Mouse (Mus musculus) MEL (cell line): Measurements from ENCODE around the gene Rundc3a. TPM values are rescaled to one million over a fixed set of nuclear protein-coding genes. Genes with fewer than 3 reads are reported as not detected.

Experiments
- DNase-seq: peaks from one replicate; pipeline ENCODE4 v3.0.0; 2011; ENCODE audit warnings: low read depth, low spot score
- H3K27ac ChIP-seq: 2 replicates; pipeline ENCODE4 v1.5.1; 2012; ENCODE audit warnings: low read depth, mild to moderate bottlenecking, control low read depth, low read length, moderate library complexity; ENCODE audit not compliant: control insufficient read depth
- H3K27me3 ChIP-seq, 2 experiments: fragments of 150-350 bp in 1 of 2; sonication (generic) in 1 of 2; 2 replicates each; pipeline ENCODE4 v1.6.1; 2012; ENCODE audit warnings: low read length in 2 of 2, mild to moderate bottlenecking in 2 of 2, improper control_type of control experiment in 1 of 2, moderate library complexity in 1 of 2; ENCODE audit not compliant: insufficient read depth in 2 of 2, control insufficient read depth in 1 of 2
- H3K36me3 ChIP-seq, 2 experiments: 2 replicates each; pipeline ENCODE4 v1.6.1; 2012 to 2014; ENCODE audit warnings: low read length in 2 of 2, improper control_type of control experiment in 1 of 2, inconsistent platforms in 1 of 2, mild to moderate bottlenecking in 1 of 2; ENCODE audit not compliant: insufficient read depth in 2 of 2, control insufficient read depth in 1 of 2
- H3K4me1 ChIP-seq, 2 experiments: fragments of 150-350 bp in 1 of 2; sonication (generic) in 1 of 2; 2 replicates each; pipeline ENCODE4 v1.6.1; 2012; ENCODE audit warnings: low read length in 2 of 2, improper control_type of control experiment in 1 of 2, mild to moderate bottlenecking in 1 of 2; ENCODE audit not compliant: insufficient read depth in 2 of 2, control insufficient read depth in 1 of 2
- H3K4me3 ChIP-seq, 2 experiments: fragments of 150-350 bp in 1 of 2; sonication (generic) in 1 of 2; 2 replicates each; pipeline ENCODE4 v1.5.1; 2012; ENCODE audit warnings: low read depth in 2 of 2, low read length in 2 of 2, mild to moderate bottlenecking in 2 of 2, moderate library complexity in 2 of 2, control low read depth in 1 of 2, improper control_type of control experiment in 1 of 2; ENCODE audit not compliant: control insufficient read depth in 1 of 2, insufficient read depth in 1 of 2
- H3K79me2 ChIP-seq: 2 replicates; pipeline ENCODE4 v1.6.1; 2012; ENCODE audit warnings: mild to moderate bottlenecking, low read length, moderate library complexity; ENCODE audit not compliant: control insufficient read depth, poor library complexity, insufficient read depth
- H3K9ac ChIP-seq: 2 replicates; pipeline ENCODE4 v1.6.1; 2012; ENCODE audit warnings: low read depth, mild to moderate bottlenecking, control low read depth, low read length, moderate library complexity; ENCODE audit not compliant: control insufficient read depth, poor library complexity, severe bottlenecking
- H3K9me3 ChIP-seq: fragments of 150-350 bp; sonication (generic); replicated peaks from 2 replicates; pipeline ENCODE4 v1.6.1; 2012; ENCODE audit warnings: mild to moderate bottlenecking, low read length, improper control_type of control experiment, moderate library complexity; ENCODE audit not compliant: insufficient read depth
- CHD2 ChIP-seq: IDR thresholded peaks from 2 replicates; pipeline ENCODE4 v1.6.1; 2011; ENCODE audit warnings: low read length, improper control_type of control experiment
- CTCF ChIP-seq, 3 experiments: IDR thresholded peaks in 2 of 3; conservative IDR thresholded peaks in 1 of 3; 2 replicates each; pipeline ENCODE4 v1.5.1; 2011 to 2012; ENCODE audit warnings: low read length in 3 of 3, low read depth in 2 of 3, mild to moderate bottlenecking in 2 of 3, improper control_type of control experiment in 1 of 3, inconsistent platforms in 1 of 3, mixed read lengths in 1 of 3, moderate library complexity in 1 of 3; ENCODE audit not compliant: control insufficient read depth in 1 of 3, insufficient read depth in 1 of 3, poor library complexity in 1 of 3, severe bottlenecking in 1 of 3
- E2F4 ChIP-seq: IDR thresholded peaks from 2 replicates; pipeline ENCODE4 v1.6.1; 2011; ENCODE audit warnings: low read depth, low read length, improper control_type of control experiment, borderline replicate concordance
- EP300 ChIP-seq, 2 experiments: IDR thresholded peaks; 2 replicates each; pipeline ENCODE4 v1.6.1; 2011; ENCODE audit warnings: improper control_type of control experiment in 2 of 2, low read length in 2 of 2, low read depth in 1 of 2, mild to moderate bottlenecking in 1 of 2
- ETS1 ChIP-seq: IDR thresholded peaks from 2 replicates; pipeline ENCODE4 v1.6.1; 2012; ENCODE audit warnings: low read depth, mild to moderate bottlenecking, inconsistent platforms, low read length, improper control_type of control experiment, moderate library complexity
- GABPA ChIP-seq: IDR thresholded peaks from 2 replicates; pipeline ENCODE4 v1.6.1; 2012; ENCODE audit warnings: low read depth, mild to moderate bottlenecking, inconsistent platforms, low read length, improper control_type of control experiment, moderate library complexity
- GATA1 ChIP-seq: IDR thresholded peaks from 2 replicates; pipeline ENCODE4 v1.6.1; 2011; ENCODE audit warnings: low read depth, low read length, improper control_type of control experiment
- JUND ChIP-seq: IDR thresholded peaks from 2 replicates; pipeline ENCODE4 v1.6.1; 2011; ENCODE audit warnings: low read depth, mild to moderate bottlenecking, improper control_type of control experiment, low read length
- MAFK ChIP-seq: IDR thresholded peaks from 2 replicates; pipeline ENCODE4 v1.6.1; 2011; ENCODE audit warnings: low read depth, mild to moderate bottlenecking, low read length, improper control_type of control experiment, borderline replicate concordance
- MAZ ChIP-seq: IDR thresholded peaks from 2 replicates; pipeline ENCODE4 v1.6.1; 2012; ENCODE audit warnings: low read depth, mild to moderate bottlenecking, inconsistent platforms, low read length, improper control_type of control experiment
- MXI1 ChIP-seq: IDR thresholded peaks from 2 replicates; pipeline ENCODE4 v1.6.1; 2011; ENCODE audit warnings: mild to moderate bottlenecking, low read depth, low read length, improper control_type of control experiment
- NELFE ChIP-seq: IDR thresholded peaks from 2 replicates; pipeline ENCODE4 v1.6.1; 2011; ENCODE audit warnings: low read depth, low read length, improper control_type of control experiment
- POLR2AphosphoS2 ChIP-seq: IDR thresholded peaks from 2 replicates; pipeline ENCODE4 v1.6.1; 2011; ENCODE audit warnings: low read length, improper control_type of control experiment
- POLR2AphosphoS5 ChIP-seq: IDR thresholded peaks from 2 replicates; pipeline ENCODE4 v1.6.1; 2012; ENCODE audit warnings: low read depth, borderline replicate concordance, mild to moderate bottlenecking, inconsistent platforms, low read length, moderate library complexity, mixed read lengths
- RCOR1 ChIP-seq: IDR thresholded peaks from 2 replicates; pipeline ENCODE4 v1.6.1; 2012; ENCODE audit warnings: low read depth, mild to moderate bottlenecking, inconsistent platforms, low read length, improper control_type of control experiment
- TAL1 ChIP-seq: IDR thresholded peaks from 2 replicates; pipeline ENCODE4 v1.6.1; 2012; ENCODE audit warnings: mild to moderate bottlenecking, inconsistent platforms, low read length, moderate library complexity, mixed read lengths
- TBP ChIP-seq: IDR thresholded peaks from 2 replicates; pipeline ENCODE4 v1.8.0; 2011; ENCODE audit warnings: low read depth, low read length, improper control_type of control experiment
- TCF12 ChIP-seq: IDR thresholded peaks from 2 replicates; pipeline ENCODE4 v1.6.1; 2014; ENCODE audit warnings: low read depth, mild to moderate bottlenecking, inconsistent platforms, low read length, improper control_type of control experiment, moderate library complexity
- UBTF ChIP-seq: IDR thresholded peaks from 2 replicates; pipeline ENCODE4 v1.6.1; 2012; ENCODE audit warnings: low read depth, mild to moderate bottlenecking, inconsistent platforms, low read length, improper control_type of control experiment, moderate library complexity, borderline replicate concordance; ENCODE audit not compliant: insufficient read depth
- USF1 ChIP-seq: IDR thresholded peaks from 2 replicates; pipeline ENCODE4 v1.6.1; 2014; ENCODE audit warnings: low read depth, mild to moderate bottlenecking, inconsistent platforms, low read length, improper control_type of control experiment, moderate library complexity
- ZNF384 ChIP-seq: IDR thresholded peaks from 2 replicates; pipeline ENCODE4 v1.6.1; 2012; ENCODE audit warnings: low read depth, mild to moderate bottlenecking, inconsistent platforms, low read length, improper control_type of control experiment
- polyA plus RNA-seq, 2 experiments: library from polyadenylated mRNA; stranded (reverse) in 1 of 2; unstranded in 1 of 2; fragments of >175 nt in 1 of 2; fragments of >200 nt in 1 of 2; gene quantifications; 2 replicates each; pipeline versions ENCODE4 v1.2.1 to v1.2.4; 2012; ENCODE audit warnings: low replicate concordance in 2 of 2, low read depth in 1 of 2; ENCODE audit not compliant: insufficient read length in 2 of 2, insufficient read depth in 1 of 2, missing spikeins in 1 of 2
- total RNA-seq: library from RNA; depleted of rRNA; stranded (reverse); fragments of 300-350 nt; gene quantifications from 2 replicates; pipeline ENCODE4 v1.2.3, GENCODE M21; 2012

Rundc3a gene
- total and polyA plus RNA-seq, 3 experiments = 0.39 to 2.1 TPM; not detected in 1

- Histone ChIP-seq H3K27me3 (no peaks in the 10 kb centered on the region), H3K4me1 (peaks cover 2 to 9% of the 10 kb centered on the region in 2 experiments), H3K36me3 (peaks cover 0 to 8% of the 10 kb centered on the region in 2 experiments; a peak in 2 of 4 replicates), H3K9ac (no peak overlapping the region), H3K27ac (no peak overlapping the region), H3K4me3 (no peak overlapping the region), H3K79me2 (peaks cover 19% of the 10 kb centered on the region), H3K9me3 (no peaks in the 10 kb centered on the region)
- DNase-seq = no peak
- no peak for TF ChIP-seq UBTF
- no peak for TF ChIP-seq EP300 (IDR thresholded peaks at IDR 0.05; ENCODE audit: low read depth in 1 of 2, low read length in 2 of 2)
- TF ChIP-seq TBP = no peak
- no peak for TF ChIP-seq TAL1
- TF ChIP-seq POLR2AphosphoS2 = no peak
- TF ChIP-seq ZNF384 = no peak
- TF ChIP-seq MXI1 = no peak
- TF ChIP-seq RCOR1 = no peak
- no peak for TF ChIP-seq NELFE
- TF ChIP-seq MAZ = no peak
- no peak for TF ChIP-seq ETS1
Measured at GRCm38 (mm10) chr11:102404161-102405010, 11.2 kb downstream of the Rundc3a start.

- H3K27ac ChIP-seq = no peak overlapping the region
- H3K36me3 ChIP-seq = peaks cover 0 to 14% of the 10 kb centered on the region in 2 experiments; a peak in 2 of 4 replicates
Measured at GRCm38 (mm10) chr11:102405544-102406285, 12.5 kb downstream of the Rundc3a start.

GRCm38 (mm10) chr11:102406401-102406800 lies 13.2 kb downstream of the Rundc3a start:
- TF ChIP-seq GATA1 = no peak
- no peak for TF ChIP-seq JUND
- no peak for TF ChIP-seq NELFE
- TF ChIP-seq CTCF (IDR thresholded peaks at IDR 0.05 in 2 of 3, conservative IDR thresholded peaks at IDR 0.05 in 1 of 3; ENCODE audit: control insufficient read depth in 1 of 3, insufficient read depth in 1 of 3, low read depth in 2 of 3, low read length in 3 of 3, poor library complexity in 1 of 3, severe bottlenecking in 1 of 3) = no peak
- TF ChIP-seq GABPA = no peak
- TF ChIP-seq POLR2AphosphoS5 = no peak
- no peak for TF ChIP-seq TCF12
- no peak for TF ChIP-seq MAFK
- no peak for TF ChIP-seq E2F4
- no peak for TF ChIP-seq ZNF384
- Histone ChIP-seq H3K4me1 (peaks cover 9 to 20% of the 10 kb centered on the region in 2 experiments), H3K79me2 (peaks cover 19% of the 10 kb centered on the region), H3K27ac (peak overlapping the region; percentile 42), H3K36me3 (peaks cover 0 to 14% of the 10 kb centered on the region in 2 experiments; a peak in 2 of 4 replicates), H3K9ac (peak overlapping the region; percentile 87), H3K9me3 (no peaks in the 10 kb centered on the region), H3K4me3 (peak overlapping the region; percentile 80 to 92), H3K27me3 (no peaks in the 10 kb centered on the region)
- no peak for DNase-seq

More at GRCm38 (mm10) chr11:102405544-102406285, 12.5 kb downstream of the Rundc3a start:
- no peaks in the 10 kb centered on the region for H3K9me3 ChIP-seq
- no peaks in the 10 kb centered on the region for H3K27me3 ChIP-seq
- TF ChIP-seq CHD2 (no peak), USF1 (no peak)
- H3K4me3 ChIP-seq = no peak overlapping the region
- DNase-seq = no peak
- H3K9ac ChIP-seq = peak overlapping the region; percentile 87; the same call in 1 of the 2 replicates
- peaks cover 6 to 14% of the 10 kb centered on the region in 2 experiments for H3K4me1 ChIP-seq
- H3K79me2 ChIP-seq = peaks cover 19% of the 10 kb centered on the region
